Mouse (Mus musculus) brain, embryonic 14.5 days (tissue): ENCODE results near the gene Tmprss5. TPM values are rescaled to one million over a fixed set of nuclear protein-coding genes. Genes with fewer than 3 reads are reported as not detected.

Experiments used
- DNase-seq: peaks from one replicate; pipeline ENCODE4 v3.0.0-alpha.2; 2011; ENCODE audit warnings: low read depth
- CTCF ChIP-seq: fragments of 200-500 bp; IDR thresholded peaks from 2 replicates; pipeline ENCODE4 v1.5.1; 2012; ENCODE audit warnings: inconsistent platforms, mild to moderate bottlenecking, moderate library complexity, borderline replicate concordance; ENCODE audit not compliant: insufficient read depth, insufficient read length; ENCODE audit errors: extremely low read depth
- POLR2A ChIP-seq: fragments of 200-500 bp; IDR thresholded peaks from 2 replicates; pipeline ENCODE4 v1.6.1; 2012; ENCODE audit warnings: mild to moderate bottlenecking, inconsistent platforms, borderline replicate concordance; ENCODE audit not compliant: poor library complexity, insufficient read depth, insufficient read length, severe bottlenecking; ENCODE audit errors: extremely low read depth
- polyA plus RNA-seq: library from polyadenylated mRNA; depleted of rRNA; stranded (reverse); fragments of >200 nt; gene quantifications from 2 replicates; pipeline ENCODE4 v1.2.3, GENCODE M21; 2012; rRNA removed

Tmprss5 gene
- polyA plus RNA-seq, 1 experiment, result 1.8 TPM

GRCm38 (mm10) chr9:49110476-49111220 is 29.6 kb downstream of the Tmprss5 start:
- TF ChIP-seq CTCF (no peak), POLR2A (no peak)
- DNase-seq, result no peak

DNA sequence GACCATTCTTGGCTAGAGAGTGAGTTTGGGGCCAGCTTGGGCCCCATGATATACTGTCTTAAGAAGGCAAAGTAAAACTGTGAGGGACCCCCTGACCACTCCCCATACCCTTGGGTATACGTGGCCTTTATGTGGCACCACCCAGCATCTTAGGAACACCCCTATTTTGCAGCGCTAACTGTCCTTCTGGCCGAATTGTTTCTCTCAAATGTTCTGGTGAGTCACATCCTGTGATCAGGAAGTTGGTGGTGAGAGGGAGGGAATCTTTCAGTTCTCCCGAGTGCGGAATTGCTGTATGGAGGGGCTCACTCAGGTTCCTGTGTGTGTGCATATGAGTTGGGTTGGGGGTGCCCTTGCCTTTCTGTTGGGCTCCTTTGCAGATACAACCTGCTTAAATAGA is 30.2 kb downstream of the Tmprss5 start:
- TF ChIP-seq CTCF, result no peak
- TF ChIP-seq POLR2A, result no peak
- DNase-seq, result no peak

GRCm38 (mm10) chr9:49118271-49118825 is 37.3 kb downstream of the Tmprss5 start:
- DNase-seq, result peak; percentile 78
- no peak for TF ChIP-seq POLR2A
- no peak for TF ChIP-seq CTCF

- no peak for TF ChIP-seq POLR2A
- TF ChIP-seq CTCF, result no peak
- DNase-seq, result no peak
These were observed 38.7 kb downstream of the Tmprss5 start for GRCm38 (mm10) chr9:49119759-49120158.

DNA sequence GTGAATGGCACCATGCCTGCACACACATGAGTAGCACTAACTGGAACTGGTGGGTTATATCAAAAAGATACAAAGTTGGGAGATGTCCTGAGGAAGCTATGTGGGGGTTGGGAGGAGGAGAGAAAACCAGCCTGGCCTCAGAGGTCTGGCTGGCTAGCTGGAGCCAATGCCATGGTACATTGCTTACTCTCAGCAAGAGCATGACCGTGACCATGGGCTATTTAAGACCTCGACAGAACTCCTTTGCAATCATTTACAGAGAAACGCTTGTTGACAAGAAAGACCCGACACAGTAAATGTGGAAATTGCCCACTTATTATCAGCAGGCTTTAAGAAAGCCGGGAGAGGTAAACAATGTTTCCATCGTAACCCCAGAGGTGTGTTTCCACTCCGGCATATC is 44.6 kb downstream of the Tmprss5 start:
- no peak for TF ChIP-seq POLR2A
- TF ChIP-seq CTCF, result no peak
- no peak for DNase-seq

- peak; percentile 58 for DNase-seq
- TF ChIP-seq POLR2A, result no peak
- no peak for TF ChIP-seq CTCF
These were observed 49.5 kb downstream of the Tmprss5 start for GRCm38 (mm10) chr9:49130514-49131010.

GRCm38 (mm10) chr9:49143841-49144240 is 62.8 kb downstream of the Tmprss5 start:
- TF ChIP-seq CTCF, result no peak
- TF ChIP-seq POLR2A, result no peak

GRCm38 (mm10) chr9:49145776-49146175 is 64.7 kb downstream of the Tmprss5 start:
- TF ChIP-seq CTCF, result no peak
- no peak for TF ChIP-seq POLR2A
- DNase-seq, result no peak

More at GRCm38 (mm10) chr9:49143841-49144240, 62.8 kb downstream of the Tmprss5 start:
- DNase-seq, result no peak

DNA sequence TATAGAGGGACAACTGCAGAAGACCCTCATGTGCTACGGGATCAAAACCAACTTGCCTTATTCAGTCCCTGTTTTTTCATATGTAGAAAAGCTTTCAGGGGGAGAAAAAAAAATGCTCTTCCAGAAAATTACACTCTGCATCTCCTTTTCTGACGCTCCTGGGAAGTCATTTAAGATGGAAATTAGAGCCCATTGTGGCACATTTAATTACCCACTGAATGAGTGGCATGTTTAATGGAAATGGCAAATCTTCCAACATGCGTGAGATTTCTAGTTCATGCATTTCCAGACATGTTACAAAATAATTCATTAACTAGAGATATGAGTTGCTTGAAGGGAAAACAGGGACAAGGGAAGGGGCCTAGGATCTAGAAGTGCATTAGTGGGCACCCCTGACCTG is 66.0 kb downstream of the Tmprss5 start:
- TF ChIP-seq POLR2A, result no peak
- no peak for TF ChIP-seq CTCF
- DNase-seq, result peak; percentile 62

Other genes with a start within 250 kb of the Tmprss5 start
- 2.3 and 4.1 TPM in 2 replicates for gene Zbtb16, start 245.0 kb upstream of the Tmprss5 start, polyA plus RNA-seq
- 2.5 and 3.6 TPM in 2 replicates for gene Htr3a, start 170.2 kb upstream of the Tmprss5 start, polyA plus RNA-seq
- 0.14 TPM in 1 of 2 replicates, not detected in the other for gene Htr3b, start 116.3 kb upstream of the Tmprss5 start, polyA plus RNA-seq
- 44.9 and 49.2 TPM in 2 replicates for gene Usp28, start 95.9 kb upstream of the Tmprss5 start, polyA plus RNA-seq
- 28.9 and 36.7 TPM in 2 replicates for gene Zw10, start 25.6 kb upstream of the Tmprss5 start, polyA plus RNA-seq
- not detected in 2 replicates for gene Gm4894, start 169.3 kb downstream of the Tmprss5 start, polyA plus RNA-seq